Mouse (Mus musculus): ENCODE data around the gene Cela2a.
"Not testable (repeated sequence)": the region's sequence is repeated elsewhere in the genome, so short reads cannot be mapped to it uniquely, and the experiment has no call there.

Cela2a gene

DNA sequence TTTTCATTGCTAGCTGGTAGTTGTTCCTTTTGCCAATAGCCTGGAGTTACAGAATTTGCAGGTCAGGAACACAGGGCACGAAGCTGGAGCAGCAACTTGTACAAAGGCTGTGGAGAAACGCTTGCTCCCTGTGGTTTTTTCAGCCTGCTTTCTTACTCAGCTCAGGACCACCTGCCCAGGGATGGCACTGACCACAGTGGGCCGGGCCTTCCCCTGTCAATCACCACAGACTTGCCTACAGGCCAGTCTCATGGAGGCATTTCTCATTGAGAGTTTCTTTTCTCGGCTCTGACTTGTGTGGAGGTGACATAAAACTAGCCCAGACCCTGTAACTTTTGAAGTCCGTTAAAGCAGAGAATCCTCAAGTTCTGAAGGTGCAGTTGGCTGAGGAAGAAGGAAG, 28.4 kb downstream of the Cela2a start:
- no peak for DNase-seq (ENCODE audit: low read depth, low spot score)

DNA sequence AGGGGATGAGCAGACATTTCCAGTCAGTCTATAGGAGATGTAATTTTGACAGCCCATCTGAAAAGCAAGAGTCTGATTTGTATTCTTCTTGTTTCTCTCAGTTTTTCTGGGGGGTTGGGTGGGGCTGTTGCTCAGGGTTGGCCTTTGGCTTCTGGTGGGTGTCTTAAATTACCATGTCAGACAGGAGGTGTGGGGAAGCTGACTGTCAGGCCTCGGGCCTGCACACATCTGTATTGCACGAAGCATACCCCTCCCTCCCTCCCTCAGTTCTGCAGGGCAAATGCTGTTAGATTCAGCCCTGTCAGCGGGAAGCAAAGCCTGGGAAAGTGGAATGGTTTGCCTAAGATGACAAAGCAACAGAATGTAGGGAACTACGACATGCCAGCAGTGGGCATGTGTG, 29.0 kb downstream of the Cela2a start:
- no peak for DNase-seq (ENCODE audit: low read depth, low spot score)

DNA sequence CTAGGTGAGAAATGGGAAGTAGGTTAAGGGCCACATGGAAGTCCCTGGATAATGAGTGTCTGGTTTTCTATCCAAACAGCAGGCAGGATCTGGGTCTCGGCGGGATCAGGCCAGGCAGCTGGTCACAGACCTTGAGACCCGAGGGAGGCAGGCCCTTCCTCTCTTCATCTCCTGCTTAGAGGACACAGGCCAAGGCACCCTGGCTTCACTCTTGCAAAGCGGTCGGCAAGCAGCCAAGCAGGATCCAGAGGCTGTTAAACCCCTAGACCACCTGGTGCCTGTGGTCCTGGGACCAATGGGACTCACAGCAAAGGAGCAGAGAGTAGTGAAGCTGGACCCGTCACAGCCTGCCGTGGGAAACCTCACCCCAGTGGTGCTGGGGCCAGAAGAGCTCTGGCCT, 29.6 kb downstream of the Cela2a start:
- DNase-seq (ENCODE audit: low read depth, low spot score) = no peak

GRCm38 (mm10) chr4:141794152-141794535, 31.8 kb downstream of the Cela2a start:
- DNase-seq (ENCODE audit: low read depth, low spot score) = no peak

DNA sequence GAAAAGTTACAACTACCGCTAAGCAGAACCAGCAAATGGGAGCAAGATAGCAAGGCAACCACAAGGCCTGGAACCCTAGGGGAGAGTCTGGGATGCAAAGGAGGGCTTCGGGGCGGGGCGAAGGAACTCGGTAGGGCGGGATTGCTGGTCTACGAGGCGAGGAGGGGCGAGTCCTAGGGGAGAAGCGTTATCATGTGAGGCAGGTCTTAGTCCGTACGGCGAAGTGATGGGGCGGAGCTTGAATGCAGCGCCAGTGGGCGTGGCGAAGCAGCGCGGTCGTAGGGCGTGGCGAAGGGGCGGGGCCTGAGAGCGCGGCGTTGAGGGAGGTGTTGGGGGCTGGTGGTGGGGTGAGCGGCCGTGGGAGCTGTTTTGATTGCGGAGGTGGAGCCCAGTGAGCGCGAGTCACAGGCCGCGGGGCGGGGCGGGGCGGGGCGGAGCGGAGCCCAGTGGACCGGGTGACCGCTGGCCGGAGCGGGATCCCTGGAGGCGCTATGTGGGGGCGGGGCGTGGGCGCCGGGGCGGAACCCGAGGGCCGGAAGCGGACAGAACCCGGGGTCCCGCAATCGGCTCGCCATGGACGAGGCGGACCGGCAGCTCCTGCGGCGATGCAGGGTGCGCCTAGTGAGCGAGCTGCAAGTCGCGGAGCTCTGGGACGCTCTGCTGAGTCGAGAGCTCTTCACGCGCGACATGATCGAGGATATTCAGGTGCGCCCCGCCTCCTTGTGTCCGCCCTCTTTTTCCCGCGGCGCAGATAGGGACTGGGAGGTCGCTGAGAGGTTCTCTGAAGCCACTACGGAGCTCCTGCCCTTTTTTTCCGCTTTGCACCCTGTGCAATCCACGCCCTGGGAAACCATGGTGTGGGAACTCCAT, 32.4 kb downstream of the Cela2a start, which contains the start of gene Casp9:
Gene Casp9 (plus strand): TSS at position 331 of the 870 bp plus-strand sequence.
- DNase-seq (ENCODE audit: low read depth, low spot score) = peak; percentile 96

DNA sequence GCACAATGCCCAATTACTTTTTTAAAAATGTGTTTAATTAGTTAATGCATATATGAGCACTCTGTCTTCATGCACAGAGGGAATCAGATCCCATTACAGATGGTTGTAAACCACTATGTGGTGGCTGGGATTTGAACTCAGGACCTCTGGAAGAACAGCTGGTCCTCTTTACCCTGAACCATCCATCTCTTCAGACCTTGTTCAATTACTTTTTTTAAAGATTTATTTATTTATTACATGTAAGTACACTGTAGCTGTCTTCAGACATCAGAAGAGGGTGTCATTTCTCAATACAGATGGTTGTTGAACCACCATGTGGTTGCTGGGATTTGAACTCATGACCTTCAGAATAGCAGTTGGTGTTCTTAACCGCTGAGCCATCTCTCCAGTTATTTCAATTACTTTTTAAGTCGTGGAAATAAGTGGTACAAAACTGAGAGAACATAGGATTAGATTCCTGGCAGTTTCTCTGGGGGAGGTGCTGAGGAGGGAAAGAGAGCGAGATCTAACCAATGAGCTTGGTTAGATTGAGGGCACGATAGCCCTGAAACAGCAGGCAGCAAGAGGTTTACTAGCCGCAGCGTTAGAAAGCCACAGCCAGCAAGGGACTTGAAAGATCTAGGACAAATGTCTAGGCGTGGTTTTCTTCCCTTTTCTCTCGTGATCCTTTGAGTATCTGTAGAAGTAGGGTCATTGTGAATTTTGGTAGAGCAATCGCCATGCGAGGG, 33.2 kb downstream of the Cela2a start:
- no peak for DNase-seq (ENCODE audit: low read depth, low spot score)

DNA sequence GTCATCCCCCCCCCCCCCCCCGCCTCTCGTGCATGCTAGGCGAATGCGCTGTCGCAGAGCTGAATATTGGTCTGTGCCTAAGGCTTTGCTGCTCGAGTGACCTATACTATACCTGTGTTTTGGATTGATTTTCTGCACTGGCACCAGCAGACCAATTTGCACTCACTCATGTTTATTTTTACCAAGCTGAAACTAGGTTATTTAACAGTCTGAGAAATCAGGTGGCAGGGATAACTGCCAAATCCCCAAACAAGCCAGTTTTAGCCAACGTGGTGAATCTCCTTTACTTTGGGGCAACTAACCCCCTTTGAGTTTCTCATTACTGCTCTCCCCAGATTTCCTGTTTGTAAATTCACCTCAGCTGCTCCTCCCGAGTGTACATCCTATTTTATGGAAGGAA, 34.0 kb downstream of the Cela2a start:
- DNase-seq (ENCODE audit: low read depth, low spot score) = no peak

- DNase-seq (ENCODE audit: low read depth, low spot score) = no peak
These were observed 34.5 kb downstream of the Cela2a start for GRCm38 (mm10) chr4:141791486-141791885.

DNA sequence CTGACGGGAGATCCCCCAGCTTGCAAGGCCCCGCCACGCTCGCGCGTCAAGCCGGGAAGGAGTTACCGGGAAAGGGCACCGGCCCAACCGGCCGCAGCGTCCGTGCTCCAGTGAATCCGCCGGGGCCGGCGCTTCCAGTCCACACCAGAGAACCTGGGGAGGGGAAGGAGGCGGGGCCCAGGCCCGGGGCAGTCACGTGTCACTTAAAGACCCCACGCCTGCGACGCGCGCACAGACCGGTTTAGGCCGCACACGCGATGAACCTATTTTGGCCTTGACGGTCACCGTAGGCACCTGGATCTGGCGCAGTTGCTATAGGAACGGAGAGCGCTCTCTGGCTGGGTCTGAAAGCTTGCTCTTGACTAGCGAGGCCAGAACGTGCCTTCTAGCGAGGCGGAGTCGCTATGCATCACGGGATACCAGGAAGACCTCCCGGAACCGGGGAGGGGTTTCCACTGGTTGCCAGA, 35.4 kb downstream of the Cela2a start, which contains the start of gene Dnajc16:
Gene Dnajc16 (minus strand): TSS at position 408 of the 467 bp plus-strand sequence.
- peak; percentile 98 for DNase-seq (ENCODE audit: low read depth, low spot score)

DNA sequence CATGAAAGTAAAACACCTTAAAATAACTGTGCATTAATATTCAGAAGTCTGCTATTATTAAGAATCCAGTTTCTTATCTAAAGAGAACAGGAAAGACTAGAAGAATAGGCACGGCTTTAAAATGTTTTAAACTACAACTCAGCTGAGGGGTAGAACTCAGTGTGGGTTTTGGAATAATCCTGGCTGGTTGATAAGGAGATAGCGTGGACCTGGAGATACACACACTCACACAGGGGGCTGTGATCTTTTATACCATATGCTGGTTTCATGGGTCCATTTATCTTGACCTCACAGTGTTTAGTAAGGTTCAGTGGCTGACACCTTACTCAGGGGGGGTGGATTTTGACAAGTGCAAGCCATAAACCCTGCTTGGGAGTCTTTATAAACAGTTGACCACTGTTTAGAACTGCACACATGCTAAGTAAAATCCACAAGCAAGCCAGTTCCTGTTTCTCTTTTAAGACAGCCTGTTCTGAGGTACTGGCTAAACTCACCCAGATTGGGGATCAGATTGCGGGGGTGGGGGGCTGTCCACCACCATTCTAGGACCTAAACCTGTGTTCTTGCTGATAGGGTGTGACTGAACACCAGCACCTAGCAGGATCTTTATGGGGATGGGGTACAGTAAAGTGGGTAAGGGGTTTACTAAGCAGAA, 36.3 kb downstream of the Cela2a start:
- DNase-seq (ENCODE audit: low read depth, low spot score) = no peak

DNA sequence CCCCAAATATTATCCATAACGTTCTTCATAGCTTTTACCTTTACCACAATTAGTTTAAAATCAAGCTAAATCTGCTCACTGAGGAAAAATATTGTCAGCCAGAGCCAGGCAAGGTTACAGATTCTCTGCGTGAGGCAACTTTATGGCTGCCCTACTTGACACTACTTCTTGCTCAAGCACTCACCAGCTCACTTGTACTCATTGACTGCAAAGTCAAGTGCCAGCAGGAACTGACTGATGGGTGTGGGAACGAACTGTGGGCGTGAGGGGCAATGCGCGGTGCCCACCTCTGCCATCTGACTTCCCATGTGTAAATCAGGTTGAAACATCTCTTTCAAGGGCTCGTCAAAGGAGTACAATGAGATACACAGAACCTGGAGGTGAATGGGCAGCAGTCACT, 38.5 kb downstream of the Cela2a start:
- no peak for DNase-seq (ENCODE audit: low read depth, low spot score)

GRCm38 (mm10) chr4:141787046-141787445, 38.9 kb downstream of the Cela2a start:
- DNase-seq (ENCODE audit: low read depth, low spot score) = no peak

GRCm38 (mm10) chr4:141786141-141786540, 39.8 kb downstream of the Cela2a start:
- DNase-seq (ENCODE audit: low read depth, low spot score) = no peak

DNA sequence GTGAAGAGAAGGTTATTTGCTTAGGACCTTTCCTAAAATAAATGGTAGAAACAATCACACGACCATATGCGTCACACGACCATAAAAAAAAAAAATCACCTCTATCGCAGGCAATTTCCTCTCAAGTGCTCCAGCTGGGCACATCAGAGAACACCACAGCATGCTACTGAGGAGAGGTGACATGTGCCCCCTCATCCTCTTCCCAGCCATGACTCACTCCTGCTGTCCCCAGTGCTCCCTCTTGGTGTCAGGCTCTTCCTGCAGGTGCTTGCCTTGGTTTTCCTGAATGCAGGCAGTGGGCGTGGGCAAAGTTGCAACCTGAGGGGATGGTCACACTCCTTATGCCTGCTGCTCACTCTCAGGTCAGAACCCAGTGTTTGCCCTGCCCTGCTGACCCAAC, 41.1 kb downstream of the Cela2a start:
- DNase-seq (ENCODE audit: low read depth, low spot score) = no peak

- DNase-seq (ENCODE audit: low read depth, low spot score) = no peak
These were observed 44.6 kb downstream of the Cela2a start for GRCm38 (mm10) chr4:141781201-141781985.

GRCm38 (mm10) chr4:141779828-141780227, 46.1 kb downstream of the Cela2a start:
- DNase-seq (ENCODE audit: low read depth, low spot score) = no peak

DNA sequence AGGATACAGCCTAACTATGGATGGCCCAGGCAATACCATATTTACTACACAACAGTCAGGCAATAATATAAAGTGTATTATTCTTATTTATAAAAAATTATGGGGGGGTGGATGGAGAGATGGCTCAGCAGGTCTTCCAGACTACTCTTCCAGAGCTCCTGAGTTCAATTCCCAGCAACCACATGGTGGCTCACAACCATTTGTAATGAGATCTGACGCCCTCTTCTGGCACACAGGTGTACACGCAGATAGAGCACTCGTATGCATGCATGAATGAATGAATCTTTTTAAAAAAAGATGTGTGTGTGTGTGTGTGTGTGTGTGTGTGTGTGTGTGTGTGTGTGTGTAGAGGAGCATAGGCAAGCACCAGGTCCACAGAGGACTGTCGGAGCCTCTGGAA, 52.9 kb downstream of the Cela2a start:
- DNase-seq (ENCODE audit: low read depth, low spot score) = not testable (repeated sequence)

DNA sequence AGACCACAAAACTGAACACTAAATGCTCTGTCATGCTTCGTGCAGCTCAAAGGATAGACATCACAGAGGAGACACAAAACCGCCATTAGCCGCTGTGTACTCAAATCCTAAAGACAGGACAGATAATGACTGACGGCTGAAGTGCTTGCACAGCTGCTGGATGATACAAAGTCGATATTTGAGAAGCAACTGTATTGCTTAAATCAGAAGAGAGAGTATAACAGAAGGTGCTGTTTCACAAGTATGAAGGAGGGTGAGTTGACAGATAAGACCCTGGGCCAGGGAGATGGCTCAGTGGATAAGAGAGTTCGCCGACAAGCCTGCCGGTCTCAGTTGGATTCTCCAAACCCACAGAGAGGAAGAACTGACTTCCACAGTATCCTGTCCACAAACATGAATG, 54.1 kb downstream of the Cela2a start:
- DNase-seq (ENCODE audit: low read depth, low spot score) = no peak

GRCm38 (mm10) chr4:141769501-141770160, 56.3 kb downstream of the Cela2a start:
- DNase-seq (ENCODE audit: low read depth, low spot score) = no peak

DNA sequence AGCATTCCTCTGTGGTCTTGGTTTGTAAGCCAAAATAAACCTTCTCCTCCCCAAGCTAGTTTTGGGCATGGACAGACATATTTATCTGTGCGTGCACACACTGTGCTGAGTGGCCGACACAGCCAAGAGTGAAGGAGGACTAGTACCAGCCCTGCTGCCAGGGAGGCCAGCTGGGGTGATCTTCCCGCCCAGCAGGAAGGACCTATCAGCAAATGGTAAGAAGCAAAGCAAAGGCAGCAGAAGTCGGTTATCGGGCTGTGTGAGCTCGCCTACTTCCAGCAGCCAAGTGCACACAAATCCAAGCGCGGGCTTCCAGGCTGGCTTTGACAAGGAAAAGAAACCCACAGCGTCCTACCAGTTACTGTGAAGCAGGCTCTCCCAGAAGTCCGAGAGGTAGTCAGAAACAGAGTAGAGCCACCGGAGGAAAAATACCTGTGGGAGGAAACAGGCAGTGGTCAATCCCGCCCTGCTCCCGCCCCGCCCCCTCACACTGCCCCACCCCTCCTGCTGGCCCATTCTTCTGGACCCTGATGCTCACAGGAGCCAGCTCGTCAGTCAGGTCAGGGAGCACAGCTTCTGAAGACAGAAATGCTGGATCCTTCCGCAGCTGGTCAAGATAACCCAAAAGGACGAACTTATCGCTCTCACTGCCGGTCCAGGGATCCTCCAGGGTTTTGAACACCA, 58.5 kb downstream of the Cela2a start:
- no peak for DNase-seq (ENCODE audit: low read depth, low spot score)

Data from embryo, embryonic 11.5 days (tissue).